Mouse (Mus musculus) ovary, postnatal 14 days (tissue): ENCODE measurements around the gene Gnat1.

ENCODE experiments used
- DNase-seq: peaks from one replicate; pipeline ENCODE4 v3.0.0; 2022; ENCODE audit warnings: low spot score

The Gnat1 gene

DNA sequence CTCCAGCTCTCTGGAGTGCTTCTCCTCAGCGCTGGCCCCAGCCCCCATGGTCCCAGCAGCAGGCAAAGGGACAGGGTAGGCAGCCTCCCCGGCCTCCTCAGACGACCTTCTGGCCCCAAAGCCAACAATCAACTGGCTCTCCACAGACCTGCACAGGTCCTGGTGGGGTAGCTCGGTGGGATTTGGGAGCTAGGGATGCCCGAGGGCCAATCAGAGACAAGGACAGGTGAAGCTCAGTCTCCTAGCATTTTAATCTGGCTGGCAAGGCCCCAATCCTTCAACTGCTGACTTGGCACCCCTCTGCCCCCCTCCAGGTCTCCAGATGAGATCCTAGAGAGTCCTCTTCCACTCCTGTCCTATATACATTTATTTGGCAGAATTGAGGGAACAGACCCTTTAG lies at the start of gene Gnat1:
Gene Gnat1 (minus strand): TSS at position 212 of the 400 bp plus-strand sequence.
- no peak for DNase-seq

DNA sequence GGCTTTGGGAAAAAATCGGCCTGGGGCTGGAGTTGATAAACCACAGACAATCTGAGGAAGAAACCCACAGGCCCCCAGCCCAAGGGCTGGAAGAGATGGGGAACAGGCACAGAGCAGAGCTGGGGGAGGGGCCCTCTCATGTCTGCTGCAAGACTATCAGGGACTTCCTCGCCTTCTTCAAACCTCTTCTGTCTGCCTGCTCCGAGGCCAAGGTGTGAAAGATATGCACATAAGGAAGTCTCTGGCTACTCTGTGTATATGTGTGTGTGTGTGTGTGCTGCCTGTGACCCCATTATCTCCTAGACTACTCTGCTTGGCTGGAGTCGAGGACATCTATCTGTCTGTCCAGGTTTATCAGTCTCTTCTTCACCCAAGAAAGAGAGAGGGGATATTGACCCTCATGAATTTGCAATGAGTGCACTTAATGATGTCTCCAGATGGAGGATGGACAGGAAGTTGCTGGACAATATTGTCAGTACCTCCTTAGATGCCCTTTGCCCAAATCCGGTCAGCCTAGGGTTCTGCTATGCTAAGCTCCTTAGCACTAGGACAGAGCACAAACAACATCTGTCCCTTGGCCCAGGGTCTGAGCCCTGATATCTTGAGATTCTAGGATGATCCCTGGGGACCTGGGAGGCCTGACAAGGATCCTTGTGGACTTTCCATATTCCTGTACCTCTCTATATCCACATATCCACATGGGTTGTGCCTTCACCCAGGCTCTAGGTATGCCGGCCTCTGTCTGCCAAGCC lies 49.6 kb upstream of the Gnat1 start:
- no peak for DNase-seq

GRCm38 (mm10) chr9:107727041-107727440 lies 47.5 kb upstream of the Gnat1 start:
- no peak for DNase-seq

DNA sequence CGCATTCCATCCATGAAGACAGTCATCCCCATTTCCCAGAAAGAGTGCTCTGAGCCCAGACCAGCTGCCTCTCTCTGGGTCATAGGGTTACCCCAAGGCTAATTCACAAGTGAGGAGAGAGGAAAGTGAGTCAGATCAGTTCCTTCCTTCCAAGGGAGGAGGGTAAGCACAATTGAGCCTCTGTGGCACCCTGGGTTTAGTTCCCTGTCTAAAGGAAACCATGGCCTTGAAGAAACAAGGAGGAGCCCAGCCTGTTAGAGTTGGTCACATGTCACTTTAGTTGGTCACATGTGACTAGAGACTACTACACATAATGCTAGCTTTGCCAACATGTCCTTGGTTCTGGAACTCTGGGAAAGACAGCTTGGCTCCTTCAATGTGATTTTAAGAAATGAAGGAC lies 45.3 kb upstream of the Gnat1 start:
- DNase-seq = no peak

GRCm38 (mm10) chr9:107723794-107724531 lies 44.5 kb upstream of the Gnat1 start:
- DNase-seq = no peak

DNA sequence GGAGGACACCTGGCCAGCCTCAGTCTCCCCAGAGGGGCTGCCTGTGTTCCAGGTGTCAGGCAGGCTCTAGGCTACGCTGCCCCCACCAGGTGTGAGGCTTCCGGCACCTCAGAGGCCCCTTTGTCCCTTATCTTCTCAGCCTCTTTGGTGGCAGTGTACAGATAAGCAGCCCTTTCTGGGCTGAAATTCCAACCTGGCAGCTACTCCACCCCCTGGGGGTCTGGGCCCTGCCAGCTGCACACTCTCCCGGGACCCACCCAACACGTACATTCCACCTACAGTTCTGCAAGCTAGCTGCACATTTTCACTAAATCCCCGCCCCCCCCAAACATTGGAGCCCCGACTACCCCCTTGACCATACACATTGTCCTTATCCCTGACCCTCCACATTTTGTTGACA lies 43.8 kb upstream of the Gnat1 start:
- DNase-seq = no peak

DNA sequence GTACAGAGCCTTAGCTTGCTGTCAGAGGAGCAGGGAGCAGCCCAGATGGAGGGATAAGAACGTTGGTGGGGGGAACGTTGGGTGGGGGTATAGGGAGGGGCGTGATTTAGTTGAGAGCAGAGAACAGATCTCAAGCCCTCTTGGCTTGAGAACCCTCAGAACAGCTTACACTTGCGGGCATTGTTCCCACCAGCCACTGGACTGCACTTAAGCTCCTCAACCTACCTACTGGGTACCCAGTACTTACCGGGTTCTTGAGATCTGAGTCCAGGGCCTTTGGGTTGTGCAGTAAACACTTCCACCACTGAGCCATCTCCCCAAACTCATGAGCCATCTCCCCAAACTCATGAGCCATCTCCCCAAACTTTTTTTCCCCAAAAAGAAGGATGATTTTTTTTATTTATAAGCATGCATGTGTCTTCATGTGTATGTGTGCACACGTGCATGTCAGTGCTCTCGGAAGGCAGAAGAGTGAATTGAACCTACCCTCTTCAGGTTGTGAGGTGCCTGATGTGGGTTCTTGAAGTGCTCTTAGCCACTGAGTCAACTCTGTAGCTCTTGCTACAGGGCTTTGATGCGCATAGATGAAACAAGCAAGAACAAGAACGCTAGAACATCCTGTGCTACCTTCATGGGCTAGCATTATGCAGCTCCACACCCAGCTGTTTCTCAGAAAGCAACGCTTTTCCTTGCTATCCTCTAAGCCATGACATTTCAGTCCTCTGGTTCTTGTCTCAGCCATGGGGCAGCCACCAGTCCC lies 39.4 kb upstream of the Gnat1 start:
- DNase-seq = no peak

GRCm38 (mm10) chr9:107716951-107717350 lies 37.4 kb upstream of the Gnat1 start:
- no peak for DNase-seq

DNA sequence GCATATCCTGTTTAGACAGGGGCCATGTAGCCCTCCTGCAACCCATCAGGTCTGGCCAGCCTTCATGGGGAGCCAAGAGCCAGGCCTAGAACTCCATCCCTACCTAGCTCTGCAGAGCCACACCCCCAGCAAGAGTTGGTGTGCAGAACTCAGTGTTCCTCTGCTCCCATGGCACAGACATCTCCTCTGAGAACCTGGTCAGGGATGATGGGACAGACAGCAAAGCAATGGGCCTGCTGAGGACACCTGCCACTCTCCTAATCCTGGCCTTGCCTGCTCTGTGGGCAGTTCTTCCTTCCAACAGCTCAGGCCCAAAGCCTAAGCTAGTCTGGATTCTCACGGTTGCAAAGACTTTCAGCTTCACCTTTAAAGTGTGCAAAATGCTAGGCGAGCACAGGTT lies 36.1 kb upstream of the Gnat1 start:
- no peak for DNase-seq

DNA sequence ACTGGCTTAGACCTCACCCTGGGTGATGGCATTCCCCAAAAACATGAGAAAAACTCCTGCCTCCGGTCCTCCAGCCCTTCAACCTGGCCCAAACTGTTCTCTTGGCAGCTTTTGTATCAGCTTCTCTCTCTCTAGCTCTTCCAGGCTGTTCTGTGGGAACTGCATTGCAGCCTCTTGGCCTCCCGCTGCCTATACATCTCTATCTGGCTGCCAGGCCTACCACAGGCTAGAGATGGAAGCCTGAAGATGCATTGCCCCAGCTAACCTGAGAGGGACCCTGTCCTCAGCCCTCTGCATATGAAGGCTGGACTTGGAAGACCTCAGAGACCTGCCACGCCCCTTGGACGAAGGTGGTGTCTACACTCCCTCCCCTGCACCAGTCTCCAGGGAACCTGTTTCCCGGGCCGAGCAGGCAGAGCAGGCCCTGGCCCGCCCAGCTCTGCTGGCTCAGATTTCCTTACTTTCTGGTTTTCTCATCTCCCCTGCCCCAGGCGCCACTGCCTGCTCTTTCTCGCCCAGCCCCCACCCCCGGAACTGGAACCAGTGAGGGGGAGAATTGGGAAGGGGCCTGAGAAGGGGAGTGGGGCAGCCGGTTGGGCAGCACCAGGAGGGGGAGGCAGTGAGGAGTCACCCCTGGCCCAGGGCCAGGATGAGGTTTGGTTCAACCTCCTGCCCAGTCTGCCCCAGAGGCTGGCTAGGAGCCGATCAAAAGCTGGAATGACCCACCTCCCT lies 34.9 kb upstream of the Gnat1 start:
- peak; percentile 64 for DNase-seq

DNA sequence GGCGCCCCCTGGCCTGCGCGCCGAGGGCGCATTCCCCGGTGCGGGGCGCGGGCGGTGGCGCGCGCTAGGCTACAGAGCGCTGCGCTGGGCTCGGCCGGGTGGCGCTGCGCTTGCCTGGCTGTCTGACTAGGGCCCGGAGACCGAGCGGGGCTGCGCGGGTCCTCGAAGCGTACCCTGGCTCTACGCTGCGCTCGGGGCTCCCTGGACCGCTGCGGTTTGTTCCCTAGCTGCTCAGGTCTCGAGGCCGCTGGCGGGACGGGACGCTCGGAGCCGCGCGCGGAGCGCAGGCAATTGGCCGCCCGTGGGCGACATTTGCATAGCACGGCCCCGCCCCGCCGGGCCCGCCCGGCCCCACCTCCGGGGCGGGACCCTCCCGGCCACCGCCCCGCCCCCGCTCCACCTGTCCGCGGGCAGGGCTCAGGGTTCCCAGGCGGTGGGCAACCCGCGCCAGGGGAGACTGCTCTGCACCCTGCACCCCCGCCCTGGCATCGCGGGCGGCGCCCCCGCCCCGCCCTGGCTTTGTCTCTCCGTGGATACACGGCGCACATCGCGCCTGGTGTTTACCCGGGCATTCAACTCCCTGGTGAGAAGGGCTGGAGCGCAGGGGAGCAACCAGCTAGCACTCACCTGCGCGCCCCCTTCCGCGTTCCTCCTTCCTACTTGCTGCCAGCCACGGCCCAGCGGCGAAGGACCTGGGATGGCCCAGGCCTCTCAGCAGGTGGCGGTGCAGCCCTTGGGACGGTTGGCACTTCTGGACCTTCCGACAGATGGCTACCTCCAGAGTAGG lies 30.4 kb upstream of the Gnat1 start, which contains the start of gene Sema3f:
Gene Sema3f (minus strand): TSS at position 779 of the 787 bp plus-strand sequence.
- DNase-seq = peak; percentile 70

DNA sequence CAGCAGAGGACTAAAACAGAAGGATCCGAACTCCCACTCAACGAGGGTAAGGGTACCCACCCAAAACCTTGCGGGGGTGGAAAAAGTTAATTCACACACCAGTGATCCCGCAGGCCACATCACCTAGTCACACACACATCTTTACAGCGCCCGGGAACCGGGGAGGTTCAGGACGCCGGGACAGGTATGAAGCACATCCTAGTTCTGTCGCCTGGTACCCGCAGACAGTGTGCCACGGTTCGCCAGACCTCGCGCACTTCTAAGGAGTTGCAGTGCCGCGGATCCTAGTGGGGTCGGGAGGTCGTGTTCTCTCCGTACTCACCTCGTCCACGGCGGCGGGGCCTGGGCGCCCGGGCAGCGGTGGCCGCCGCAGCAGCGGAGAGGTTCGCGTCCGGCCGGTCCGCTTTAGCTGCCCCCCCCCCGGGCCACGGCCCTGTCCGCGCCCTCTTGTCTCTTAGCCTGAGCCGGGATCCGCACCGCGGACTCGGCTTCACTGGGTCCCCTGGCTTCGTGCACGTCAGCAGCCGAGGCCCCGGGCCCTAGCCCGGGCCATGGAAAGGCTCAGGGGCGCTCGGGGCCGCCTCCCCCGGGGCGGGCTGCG lies 29.7 kb upstream of the Gnat1 start:
- DNase-seq = no peak

GRCm38 (mm10) chr9:107708439-107709095 lies 29.1 kb upstream of the Gnat1 start:
- no peak for DNase-seq

DNA sequence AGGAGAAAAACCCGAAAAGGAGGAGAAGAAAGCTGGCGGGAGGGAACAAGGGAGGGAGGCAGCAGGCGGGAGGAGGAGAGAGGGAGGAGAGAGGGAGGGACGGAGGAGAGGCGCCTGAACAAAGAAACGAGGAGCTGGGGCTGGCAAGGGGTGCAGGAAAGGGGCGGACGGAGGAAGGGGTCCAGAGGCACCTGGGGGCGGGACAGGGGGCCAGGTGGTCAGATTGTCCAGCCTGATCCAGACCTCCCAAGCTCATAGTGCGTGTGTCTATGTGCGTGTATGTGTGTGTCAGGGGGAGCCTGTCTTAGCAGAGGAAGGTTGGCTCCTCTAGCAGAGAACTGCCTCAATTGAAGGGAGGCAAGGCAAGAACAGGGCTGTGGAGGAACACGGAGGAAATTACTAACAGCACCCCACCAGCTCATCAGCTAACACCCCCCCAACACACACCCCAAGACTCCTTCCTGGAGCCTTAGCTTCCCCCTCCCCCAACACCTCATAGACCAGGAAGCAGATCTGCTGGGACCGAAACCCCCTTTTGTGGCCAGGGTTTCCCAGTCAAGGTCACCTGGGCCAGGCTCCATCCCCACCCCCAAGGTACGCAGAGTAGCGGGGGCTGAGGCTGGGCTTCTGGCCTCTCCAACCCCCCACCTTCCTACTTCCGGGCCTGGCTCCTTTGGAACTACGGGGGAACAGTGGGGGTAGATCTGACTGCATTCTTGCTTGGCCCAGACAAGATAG lies 28.4 kb upstream of the Gnat1 start:
- no peak for DNase-seq

DNA sequence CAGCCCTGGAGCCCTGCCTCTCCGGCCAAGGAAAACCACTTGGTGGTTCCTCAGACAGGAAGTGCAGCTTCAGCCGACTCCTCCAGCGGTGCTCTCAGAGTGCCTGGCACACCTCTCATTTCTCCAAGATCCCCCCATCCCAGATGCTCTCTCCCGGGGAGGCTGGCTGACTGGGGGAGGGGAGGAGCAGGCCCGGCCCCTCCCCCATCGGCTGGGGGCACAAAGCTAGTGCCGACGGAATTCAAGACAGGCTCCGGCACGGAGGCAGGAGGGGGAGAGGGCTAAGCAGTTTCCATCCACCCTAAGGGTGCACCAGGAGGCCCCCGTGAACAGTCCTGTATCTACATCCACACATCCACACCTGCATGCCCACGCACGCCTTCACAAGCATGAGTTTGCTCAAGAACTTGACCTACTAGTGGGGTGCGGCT lies 27.3 kb upstream of the Gnat1 start:
- no peak for DNase-seq

DNA sequence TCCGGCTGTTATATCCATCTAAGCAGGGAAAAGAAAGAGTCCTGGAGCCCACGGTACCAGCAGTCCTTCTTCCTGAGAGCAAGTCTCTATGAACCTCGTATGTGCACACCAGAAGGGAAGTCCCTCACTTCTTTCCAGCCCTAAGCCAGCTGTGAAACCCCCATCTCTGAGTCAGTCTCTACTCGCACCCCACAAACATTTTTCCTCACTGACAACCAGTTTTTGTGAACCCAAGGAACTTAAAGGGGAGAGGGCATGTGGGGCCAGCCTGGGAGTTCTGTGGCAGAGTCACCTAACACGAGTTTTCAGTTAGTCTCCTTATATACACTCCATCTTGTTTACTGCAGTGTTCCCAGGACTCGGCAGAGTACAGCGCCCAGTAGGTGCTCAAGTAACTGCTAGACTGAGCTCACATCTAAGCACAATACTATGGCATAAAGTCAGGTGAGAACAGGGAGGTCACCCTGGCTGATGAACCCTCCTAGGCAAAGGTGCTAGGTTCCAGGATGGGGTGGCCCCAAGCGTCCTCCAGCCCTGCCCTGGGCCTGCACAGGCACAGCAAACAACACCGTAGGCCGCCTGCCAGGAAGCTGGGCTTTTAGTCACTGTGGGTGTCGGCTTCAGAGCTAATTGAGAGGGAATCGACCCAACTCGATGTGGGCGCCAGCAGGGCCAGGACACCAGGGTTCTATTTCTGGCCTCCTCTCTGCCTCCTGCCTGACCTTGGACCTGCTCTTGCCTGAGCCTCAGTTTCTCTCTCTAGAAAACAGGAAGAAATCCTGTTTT lies 24.0 kb upstream of the Gnat1 start:
- no peak for DNase-seq

DNA sequence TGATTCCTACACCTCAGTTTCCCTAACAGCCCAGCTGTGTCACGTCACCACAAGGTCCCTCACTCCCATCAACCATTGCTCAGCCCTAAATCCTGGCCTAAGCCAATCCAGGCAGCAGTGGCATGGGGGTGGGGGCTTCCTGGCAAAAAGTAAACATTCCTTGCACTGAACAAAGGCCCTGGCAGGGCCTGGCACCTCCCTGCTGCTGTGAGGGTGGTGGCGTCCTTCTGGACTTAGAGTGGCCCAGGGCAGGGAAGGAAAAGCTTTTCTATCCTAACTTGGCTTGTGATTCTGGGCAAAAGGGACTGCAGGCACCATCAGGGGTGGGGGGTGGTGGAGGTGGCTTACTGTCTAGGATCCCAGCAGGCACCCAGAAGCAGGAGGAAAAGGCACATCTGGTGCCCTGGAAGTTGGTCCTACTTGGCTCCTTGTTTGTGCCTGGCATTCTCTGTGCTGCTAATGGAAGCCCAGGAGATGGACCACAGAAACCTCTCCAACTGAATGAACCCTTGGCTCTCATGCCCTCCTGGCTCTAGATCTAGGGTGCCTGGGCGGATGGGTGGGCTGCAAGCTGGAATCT lies 23.2 kb upstream of the Gnat1 start:
- DNase-seq = no peak

GRCm38 (mm10) chr9:107701594-107701993 lies 22.1 kb upstream of the Gnat1 start:
- peak; percentile 82 for DNase-seq
